Mouse (Mus musculus): ENCODE data around the gene Adgrg5. TPM values are rescaled to one million over a fixed set of nuclear protein-coding genes. Genes with fewer than 3 reads are reported as not detected.

Gene Adgrg5
- polyA plus RNA-seq (2014; fragmentation: Illumina TruSeq; extraction: RNeasy Lipid Tissue Mini Kit (QIAGEN cat#74804); ENCODE audit: low read depth, low replicate concordance) = 0.36 TPM

DNA sequence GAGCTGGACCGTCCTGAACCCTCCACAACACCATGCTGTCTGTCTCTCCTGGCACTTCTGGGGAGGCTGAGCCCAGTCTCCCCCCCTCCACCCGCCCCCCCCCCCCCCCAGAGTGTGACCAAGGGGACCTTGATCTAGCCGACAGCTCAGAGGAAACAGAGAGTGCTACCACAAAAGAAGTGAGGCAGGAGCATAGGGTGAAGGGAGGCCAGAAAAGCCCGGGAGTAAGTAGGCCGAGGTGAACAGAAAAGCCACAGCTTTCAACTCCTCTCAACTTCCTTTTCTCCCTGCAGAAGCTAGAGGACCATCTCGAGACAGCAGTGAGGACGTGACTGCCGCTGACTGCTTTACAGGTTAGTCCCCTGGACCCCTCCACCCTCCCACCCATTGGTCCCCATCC lies at the start of gene Adgrg5:
Gene Adgrg5 (plus strand): TSS at position 290 of the 400 bp plus-strand sequence.

DNA sequence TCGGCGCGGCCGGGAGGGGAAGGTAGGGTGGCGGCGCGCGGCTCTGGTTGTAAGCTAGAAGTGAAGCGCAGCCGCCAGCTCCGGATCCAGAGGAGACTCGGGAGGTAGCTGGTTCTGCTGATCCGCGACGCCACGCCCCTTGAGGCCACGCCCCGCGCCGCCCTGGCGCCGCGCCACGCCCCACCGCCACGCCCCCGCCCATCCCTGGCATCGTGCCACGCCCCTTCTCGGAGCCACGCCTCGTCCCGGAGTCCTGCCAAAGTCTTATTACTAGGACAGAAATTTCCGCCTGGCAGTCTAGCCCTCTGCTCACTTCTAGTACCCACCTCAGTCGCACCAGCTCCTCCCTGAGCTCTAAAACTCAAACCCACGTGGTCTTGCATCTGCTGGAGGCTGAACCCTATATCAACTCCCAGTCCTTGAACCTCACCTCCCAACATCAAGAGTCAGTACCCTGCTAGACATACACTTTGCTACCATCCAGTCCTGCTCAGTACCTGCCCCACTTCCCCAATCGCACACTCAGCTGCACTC lies 47.2 kb upstream of the Adgrg5 start, which contains the start of gene Dok4:
Gene Dok4 (minus strand): TSS at position 134 of the 534 bp plus-strand sequence.

DNA sequence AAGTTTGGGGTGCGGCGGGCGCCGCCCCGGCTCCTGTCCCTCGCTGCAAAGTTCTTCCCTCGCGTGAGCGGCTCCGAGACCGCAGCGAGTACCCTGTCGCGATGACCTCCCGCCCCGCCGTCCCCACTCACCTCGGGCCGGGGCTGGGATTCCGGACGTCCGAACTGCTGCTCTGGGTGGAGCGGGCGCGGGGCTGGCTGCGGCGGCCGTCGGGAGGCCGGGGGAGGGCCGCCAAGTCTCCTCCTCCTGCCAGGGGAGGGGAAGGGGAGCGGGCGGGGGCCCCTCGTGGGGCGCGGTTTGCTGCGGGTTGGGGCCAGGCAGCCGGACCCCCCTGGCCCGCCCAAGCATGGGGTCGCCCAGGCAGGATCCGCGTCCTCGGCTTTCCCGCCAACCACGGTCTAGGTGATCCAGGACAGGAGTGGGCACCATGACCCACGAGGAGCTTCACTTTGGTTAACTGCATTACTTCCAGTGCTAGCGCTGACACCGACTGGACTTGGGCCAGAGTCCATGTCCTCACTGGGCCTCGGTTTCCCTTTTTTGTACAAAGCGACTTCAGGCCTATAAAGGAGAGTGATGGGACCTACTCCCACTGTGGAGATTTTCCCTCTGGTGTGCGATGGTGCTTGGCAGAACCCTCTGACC lies 5.5 kb upstream of the Adgrg5 start, which contains the start of gene Ccdc102a:
Gene Ccdc102a (minus strand): TSS at position 248 of the 645 bp plus-strand sequence.

DNA sequence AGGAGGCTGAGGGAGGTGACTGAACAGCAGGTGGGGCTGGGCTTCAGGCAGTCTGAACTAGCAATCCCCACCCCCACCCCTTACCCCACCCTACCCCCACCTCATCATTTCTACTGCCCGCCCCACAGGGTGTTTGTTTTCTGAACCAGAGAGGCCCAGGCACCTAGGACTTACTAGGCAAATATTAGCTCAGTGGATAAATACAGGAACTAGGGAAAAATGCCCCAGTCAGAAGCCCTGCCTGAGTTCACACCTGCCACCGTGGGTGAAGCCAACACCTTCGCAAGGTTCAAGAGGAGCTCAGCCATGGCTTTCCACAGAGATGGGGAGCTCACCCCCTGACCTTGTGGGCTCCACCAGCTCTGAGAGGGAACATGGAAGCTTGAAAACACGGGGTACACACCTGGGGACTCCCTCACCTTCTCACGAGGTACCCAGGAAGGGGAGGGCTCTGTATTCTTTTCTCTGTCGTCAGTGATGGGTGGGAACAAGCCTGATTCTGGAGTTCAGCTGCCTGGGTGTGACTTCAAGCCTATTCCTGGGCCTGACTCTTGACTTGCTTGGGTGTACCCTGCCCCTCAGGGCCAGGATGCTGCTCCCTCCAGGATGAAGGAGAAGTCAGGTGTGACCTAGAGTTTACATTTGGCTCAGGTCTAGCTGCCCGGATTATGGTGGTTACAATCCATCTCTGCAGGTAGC lies 51.1 kb downstream of the Adgrg5 start, which contains the start of gene Adgrg1:
Gene Adgrg1 (plus strand): TSS at position 285 of the 699 bp plus-strand sequence.

Other genes starting within 250 kb of the Adgrg5 start
- gene Pllp, start 227.4 kb upstream of the Adgrg5 start, polyA plus RNA-seq (2014; fragmentation: Illumina TruSeq; extraction: RNeasy Lipid Tissue Mini Kit (QIAGEN cat#74804); ENCODE audit: low read depth, low replicate concordance) = 8.6 TPM
- 1.3 TPM for gene Ccl22, start 178.1 kb upstream of the Adgrg5 start, polyA plus RNA-seq (2014; fragmentation: Illumina TruSeq; extraction: RNeasy Lipid Tissue Mini Kit (QIAGEN cat#74804); ENCODE audit: low read depth, low replicate concordance)
- 27.2 TPM for gene Cx3cl1, start 151.7 kb upstream of the Adgrg5 start, polyA plus RNA-seq (2014; fragmentation: Illumina TruSeq; extraction: RNeasy Lipid Tissue Mini Kit (QIAGEN cat#74804); ENCODE audit: low read depth, low replicate concordance)
- 5.1 TPM for gene Ccl17, start 113.2 kb upstream of the Adgrg5 start, polyA plus RNA-seq (2014; fragmentation: Illumina TruSeq; extraction: RNeasy Lipid Tissue Mini Kit (QIAGEN cat#74804); ENCODE audit: low read depth, low replicate concordance)
- gene Coq9, start 85.4 kb upstream of the Adgrg5 start, polyA plus RNA-seq (2014; fragmentation: Illumina TruSeq; extraction: RNeasy Lipid Tissue Mini Kit (QIAGEN cat#74804); ENCODE audit: low read depth, low replicate concordance) = 75.3 TPM
- 24.9 TPM for gene Ciapin1, start 85.3 kb upstream of the Adgrg5 start, polyA plus RNA-seq (2014; fragmentation: Illumina TruSeq; extraction: RNeasy Lipid Tissue Mini Kit (QIAGEN cat#74804); ENCODE audit: low read depth, low replicate concordance)
- 44.7 TPM for gene Polr2c, start 66.2 kb upstream of the Adgrg5 start, polyA plus RNA-seq (2014; fragmentation: Illumina TruSeq; extraction: RNeasy Lipid Tissue Mini Kit (QIAGEN cat#74804); ENCODE audit: low read depth, low replicate concordance)
- gene Dok4, start 47.4 kb upstream of the Adgrg5 start, polyA plus RNA-seq (2014; fragmentation: Illumina TruSeq; extraction: RNeasy Lipid Tissue Mini Kit (QIAGEN cat#74804); ENCODE audit: low read depth, low replicate concordance) = 10.0 TPM
- gene Ccdc102a, start 5.6 kb upstream of the Adgrg5 start, polyA plus RNA-seq (2014; fragmentation: Illumina TruSeq; extraction: RNeasy Lipid Tissue Mini Kit (QIAGEN cat#74804); ENCODE audit: low read depth, low replicate concordance) = 7.3 TPM
- gene Adgrg1, start 51.1 kb downstream of the Adgrg5 start, polyA plus RNA-seq (2014; fragmentation: Illumina TruSeq; extraction: RNeasy Lipid Tissue Mini Kit (QIAGEN cat#74804); ENCODE audit: low read depth, low replicate concordance) = 151 TPM
- gene Adgrg3, start 94.0 kb downstream of the Adgrg5 start, polyA plus RNA-seq (2014; fragmentation: Illumina TruSeq; extraction: RNeasy Lipid Tissue Mini Kit (QIAGEN cat#74804); ENCODE audit: low read depth, low replicate concordance) = 4.0 TPM
- 3.5 TPM for gene Drc7, start 131.4 kb downstream of the Adgrg5 start, polyA plus RNA-seq (2014; fragmentation: Illumina TruSeq; extraction: RNeasy Lipid Tissue Mini Kit (QIAGEN cat#74804); ENCODE audit: low read depth, low replicate concordance)
- gene Katnb1, start 157.5 kb downstream of the Adgrg5 start, polyA plus RNA-seq (2014; fragmentation: Illumina TruSeq; extraction: RNeasy Lipid Tissue Mini Kit (QIAGEN cat#74804); ENCODE audit: low read depth, low replicate concordance) = 12.2 TPM

Measured in adipose tissue, adult 10 weeks (tissue).